Mouse (Mus musculus): ENCODE results near the gene Nphp4. TPM values are rescaled to one million over a fixed set of nuclear protein-coding genes. Genes with fewer than 3 reads are reported as not detected.
A peak's percentile ranks its signal among the peaks of the same experiment; 100 is the strongest.

Gene Nphp4
- 4.2 and 4.8 TPM in 2 replicates for polyA plus RNA-seq (2014; fragmentation: Nextera tagmentation; extraction: Ambion mirVana)

- peaks cover 17% of the 10 kb centered on the region for H3K4me1 ChIP-seq (ENCODE audit: control insufficient read depth, insufficient read depth, low read length)
- no peaks in the 10 kb centered on the region for H3K36me3 ChIP-seq (ENCODE audit: control insufficient read depth, insufficient read depth, low read length)
- H3K9me3 ChIP-seq (ENCODE audit: control insufficient read depth, low read length) = no peaks in the 10 kb centered on the region; the same call in 1 of the 2 replicates
- peak within 1 kb of the TSS; percentile 74 for H3K4me3 ChIP-seq (ENCODE audit: low read depth, low read length)
- 0 out of 2 replicates have a peak, but pooled peaks have one; percentile 1 for ATAC-seq (ENCODE audit: low read depth)
- 3% methylated on average over 18 of the region's 18 CpGs for WGBS
- peaks cover 3% of the 10 kb centered on the region; the same call in 1 of the 2 replicates for H3K27me3 ChIP-seq (ENCODE audit: control insufficient read depth, insufficient read depth, low read length)
- H3K27ac ChIP-seq (ENCODE audit: low read depth, low read length) = peak within 1 kb of the TSS; percentile 88
- H3K4me2 ChIP-seq (ENCODE audit: low read depth, low read length) = peak within 1 kb of the TSS; percentile 85
- H3K9ac ChIP-seq (replicated peaks; ENCODE audit: low read depth, low read length) = peak within 1 kb of the TSS; percentile 86
These were observed at the start of gene Nphp4 for GRCm38 (mm10) chr4:152476427-152477023. Gene Nphp4, plus strand, starts transcription at chr4:152476706.

DNA sequence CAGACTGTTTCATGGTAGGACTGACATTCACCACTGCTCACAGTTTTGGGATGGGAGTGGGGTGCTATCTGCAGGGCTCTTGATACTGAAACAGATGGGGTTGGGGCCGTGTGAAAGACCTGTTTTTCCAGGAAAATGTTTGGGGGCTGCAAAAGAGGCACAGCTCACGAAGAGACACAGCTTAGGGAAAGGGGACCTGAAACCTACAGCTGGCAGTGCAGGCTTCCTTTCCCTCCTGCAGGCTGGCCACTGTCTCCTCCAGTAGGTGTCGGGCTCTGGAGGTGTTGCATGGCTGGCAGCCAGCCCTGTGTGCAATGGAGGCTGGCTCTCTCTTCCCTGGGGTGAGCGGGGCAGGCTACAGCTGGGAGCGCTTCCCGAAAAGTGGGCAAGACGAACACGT, 48.2 kb upstream of the Nphp4 start:
- no peaks in the 10 kb centered on the region for H3K9me3 ChIP-seq (ENCODE audit: control insufficient read depth, low read length)
- H3K9ac ChIP-seq (replicated peaks; ENCODE audit: low read depth, low read length) = no peak overlapping the region
- no peak overlapping the region for H3K27ac ChIP-seq (ENCODE audit: low read depth, low read length)
- H3K4me1 ChIP-seq (ENCODE audit: control insufficient read depth, insufficient read depth, low read length) = no peaks in the 10 kb centered on the region
- whole genome bisulfite sequencing = 64% methylated on average over 8 of the region's 8 CpGs
- H3K27me3 ChIP-seq (ENCODE audit: control insufficient read depth, insufficient read depth, low read length) = no peaks in the 10 kb centered on the region
- H3K4me2 ChIP-seq (ENCODE audit: low read depth, low read length) = no peak overlapping the region
- no peaks in the 10 kb centered on the region for H3K36me3 ChIP-seq (ENCODE audit: control insufficient read depth, insufficient read depth, low read length)
- no peak for ATAC-seq (ENCODE audit: low read depth)
- H3K4me3 ChIP-seq (ENCODE audit: low read depth, low read length) = no peak overlapping the region

GRCm38 (mm10) chr4:152432308-152432707, 44.2 kb upstream of the Nphp4 start:
- H3K4me2 ChIP-seq (ENCODE audit: low read depth, low read length) = no peak overlapping the region
- no peak overlapping the region for H3K4me3 ChIP-seq (ENCODE audit: low read depth, low read length)
- H3K36me3 ChIP-seq (ENCODE audit: control insufficient read depth, insufficient read depth, low read length) = no peaks in the 10 kb centered on the region
- WGBS = 55% methylated on average over 5 of the region's 5 CpGs
- H3K9me3 ChIP-seq (ENCODE audit: control insufficient read depth, low read length) = no peaks in the 10 kb centered on the region
- H3K27me3 ChIP-seq (ENCODE audit: control insufficient read depth, insufficient read depth, low read length) = no peaks in the 10 kb centered on the region
- no peak for ATAC-seq (ENCODE audit: low read depth)
- no peak overlapping the region for H3K27ac ChIP-seq (ENCODE audit: low read depth, low read length)
- H3K4me1 ChIP-seq (ENCODE audit: control insufficient read depth, insufficient read depth, low read length) = no peaks in the 10 kb centered on the region
- H3K9ac ChIP-seq (replicated peaks; ENCODE audit: low read depth, low read length) = no peak overlapping the region

DNA sequence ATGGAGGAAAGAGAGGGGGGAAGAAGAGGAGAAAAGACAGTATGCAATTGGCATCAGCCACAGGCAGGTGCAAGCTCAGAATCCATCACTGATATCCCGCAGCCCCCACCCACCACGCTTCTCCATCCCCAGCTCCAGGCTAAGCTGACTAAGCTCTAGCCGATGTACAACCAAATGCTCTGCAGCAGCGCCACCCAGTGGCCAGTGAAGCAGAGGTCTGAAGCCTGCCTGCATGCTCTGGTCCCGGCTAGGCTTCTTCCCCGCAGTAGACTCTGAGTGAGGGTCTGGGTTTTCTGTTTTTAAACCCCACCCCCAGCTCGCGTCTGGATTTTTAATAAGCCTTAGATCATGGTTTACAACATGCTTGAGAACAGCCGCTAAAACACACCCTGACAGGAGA, 41.7 kb upstream of the Nphp4 start:
- peak overlapping the region; percentile 61 for H3K4me2 ChIP-seq (ENCODE audit: low read depth, low read length)
- H3K4me1 ChIP-seq (ENCODE audit: control insufficient read depth, insufficient read depth, low read length) = no peaks in the 10 kb centered on the region
- peak; percentile 94 for ATAC-seq (ENCODE audit: low read depth)
- H3K27ac ChIP-seq (ENCODE audit: low read depth, low read length) = no peak overlapping the region
- peak overlapping the region; percentile 41 for H3K9ac ChIP-seq (replicated peaks; ENCODE audit: low read depth, low read length)
- H3K9me3 ChIP-seq (ENCODE audit: control insufficient read depth, low read length) = no peaks in the 10 kb centered on the region
- 2% methylated on average over 9 of the region's 9 CpGs for WGBS
- H3K4me3 ChIP-seq (ENCODE audit: low read depth, low read length) = 0 out of 2 replicates have a peak overlapping the region, but pooled peaks have one; percentile 17
- no peaks in the 10 kb centered on the region for H3K36me3 ChIP-seq (ENCODE audit: control insufficient read depth, insufficient read depth, low read length)
- H3K27me3 ChIP-seq (ENCODE audit: control insufficient read depth, insufficient read depth, low read length) = no peaks in the 10 kb centered on the region

DNA sequence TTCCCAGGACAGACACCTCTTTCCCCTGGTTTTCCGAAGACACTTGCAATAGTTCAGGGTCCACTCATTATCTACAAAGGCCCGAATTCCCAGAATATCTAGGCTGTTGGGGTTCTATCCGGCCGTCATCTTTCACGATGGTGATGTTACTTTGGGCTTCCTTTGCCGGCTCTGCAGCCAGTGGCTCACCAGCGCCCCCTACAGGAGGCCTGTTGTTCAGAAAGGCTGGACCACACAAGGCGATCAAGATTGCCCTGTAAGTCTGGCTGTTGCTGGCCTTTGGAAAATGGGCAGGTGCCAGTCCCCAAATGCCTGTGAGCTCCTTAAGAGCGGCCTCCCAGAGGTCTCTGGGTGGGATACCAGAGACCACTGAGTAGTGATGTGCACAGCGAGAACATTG, 41.3 kb upstream of the Nphp4 start:
- no peak overlapping the region for H3K27ac ChIP-seq (ENCODE audit: low read depth, low read length)

DNA sequence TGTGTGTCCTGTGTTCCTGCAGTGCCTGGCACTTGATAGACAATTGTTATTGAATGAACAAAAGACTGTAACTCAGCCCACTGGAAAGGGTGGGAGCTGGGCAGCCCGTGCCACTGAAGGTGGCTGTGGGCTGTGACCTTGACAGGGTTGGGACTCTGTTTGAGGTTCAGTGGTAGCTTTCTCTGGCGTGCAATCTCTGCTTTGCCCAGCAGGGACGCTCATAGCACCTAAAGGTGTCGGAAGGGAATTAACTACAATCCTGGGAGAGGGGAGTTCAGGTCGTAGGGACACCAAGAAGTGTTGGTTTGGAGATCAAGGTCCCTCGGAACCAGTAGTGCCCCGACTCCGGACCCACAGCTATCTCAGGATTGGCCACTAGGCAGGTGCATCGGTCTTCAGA, 35.6 kb upstream of the Nphp4 start:
- 68% methylated on average over 9 of the region's 9 CpGs for WGBS
- ATAC-seq (ENCODE audit: low read depth) = no peak
- no peak overlapping the region for H3K9ac ChIP-seq (replicated peaks; ENCODE audit: low read depth, low read length)

More for the DNA sequence above, 41.3 kb upstream of the Nphp4 start:
- no peaks in the 10 kb centered on the region for H3K36me3 ChIP-seq (ENCODE audit: control insufficient read depth, insufficient read depth, low read length)
- H3K4me2 ChIP-seq (ENCODE audit: low read depth, low read length) = peak overlapping the region; percentile 61
- no peaks in the 10 kb centered on the region for H3K27me3 ChIP-seq (ENCODE audit: control insufficient read depth, insufficient read depth, low read length)
- no peaks in the 10 kb centered on the region for H3K4me1 ChIP-seq (ENCODE audit: control insufficient read depth, insufficient read depth, low read length)
- peak overlapping the region; percentile 41 for H3K9ac ChIP-seq (replicated peaks; ENCODE audit: low read depth, low read length)
- no peaks in the 10 kb centered on the region for H3K9me3 ChIP-seq (ENCODE audit: control insufficient read depth, low read length)
- ATAC-seq (ENCODE audit: low read depth) = peak; percentile 79
- 0 out of 2 replicates have a peak overlapping the region, but pooled peaks have one; percentile 17 for H3K4me3 ChIP-seq (ENCODE audit: low read depth, low read length)
- WGBS = 12% methylated on average over 10 of the region's 10 CpGs

GRCm38 (mm10) chr4:152441536-152441935, 35.0 kb upstream of the Nphp4 start:
- no peak overlapping the region for H3K4me3 ChIP-seq (ENCODE audit: low read depth, low read length)
- H3K36me3 ChIP-seq (ENCODE audit: control insufficient read depth, insufficient read depth, low read length) = no peaks in the 10 kb centered on the region
- 36% methylated on average over 9 of the region's 9 CpGs for WGBS
- no peak for ATAC-seq (ENCODE audit: low read depth)
- H3K9ac ChIP-seq (replicated peaks; ENCODE audit: low read depth, low read length) = no peak overlapping the region
- no peak overlapping the region for H3K4me2 ChIP-seq (ENCODE audit: low read depth, low read length)
- no peaks in the 10 kb centered on the region for H3K27me3 ChIP-seq (ENCODE audit: control insufficient read depth, insufficient read depth, low read length)
- no peaks in the 10 kb centered on the region for H3K9me3 ChIP-seq (ENCODE audit: control insufficient read depth, low read length)
- no peak overlapping the region for H3K27ac ChIP-seq (ENCODE audit: low read depth, low read length)
- no peaks in the 10 kb centered on the region for H3K4me1 ChIP-seq (ENCODE audit: control insufficient read depth, insufficient read depth, low read length)

More for the DNA sequence above, 35.6 kb upstream of the Nphp4 start:
- H3K27ac ChIP-seq (ENCODE audit: low read depth, low read length) = no peak overlapping the region
- H3K9me3 ChIP-seq (ENCODE audit: control insufficient read depth, low read length) = no peaks in the 10 kb centered on the region
- H3K36me3 ChIP-seq (ENCODE audit: control insufficient read depth, insufficient read depth, low read length) = no peaks in the 10 kb centered on the region
- H3K27me3 ChIP-seq (ENCODE audit: control insufficient read depth, insufficient read depth, low read length) = no peaks in the 10 kb centered on the region
- H3K4me1 ChIP-seq (ENCODE audit: control insufficient read depth, insufficient read depth, low read length) = no peaks in the 10 kb centered on the region
- H3K4me3 ChIP-seq (ENCODE audit: low read depth, low read length) = no peak overlapping the region
- no peak overlapping the region for H3K4me2 ChIP-seq (ENCODE audit: low read depth, low read length)

DNA sequence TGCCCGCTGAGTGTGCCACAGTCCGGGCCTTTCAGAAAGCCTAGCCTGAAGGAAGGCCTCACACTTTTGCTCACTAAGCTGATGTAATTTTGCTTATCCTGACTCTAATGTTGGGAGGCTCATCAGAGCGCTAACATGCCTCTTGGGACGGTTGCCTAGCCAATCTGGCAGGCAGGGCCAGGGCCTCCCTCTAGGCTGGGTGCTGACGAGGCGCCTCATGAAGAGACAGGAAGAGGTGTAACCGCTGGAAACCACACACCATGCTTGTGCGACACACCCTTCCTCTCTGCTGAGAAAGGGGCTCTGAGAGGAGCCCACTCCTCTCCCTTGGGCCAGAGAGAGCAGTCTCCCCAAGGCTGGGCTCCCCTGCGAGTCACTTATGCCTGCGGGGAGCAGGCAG, 30.3 kb upstream of the Nphp4 start:
- H3K36me3 ChIP-seq (ENCODE audit: control insufficient read depth, insufficient read depth, low read length) = no peaks in the 10 kb centered on the region
- no peak overlapping the region for H3K9ac ChIP-seq (replicated peaks; ENCODE audit: low read depth, low read length)
- 84% methylated on average over 10 of the region's 10 CpGs for WGBS
- no peak overlapping the region for H3K4me3 ChIP-seq (ENCODE audit: low read depth, low read length)
- no peaks in the 10 kb centered on the region for H3K27me3 ChIP-seq (ENCODE audit: control insufficient read depth, insufficient read depth, low read length)
- H3K4me2 ChIP-seq (ENCODE audit: low read depth, low read length) = no peak overlapping the region
- no peaks in the 10 kb centered on the region for H3K4me1 ChIP-seq (ENCODE audit: control insufficient read depth, insufficient read depth, low read length)
- ATAC-seq (ENCODE audit: low read depth) = no peak
- no peak overlapping the region for H3K27ac ChIP-seq (ENCODE audit: low read depth, low read length)
- no peaks in the 10 kb centered on the region for H3K9me3 ChIP-seq (ENCODE audit: control insufficient read depth, low read length)

DNA sequence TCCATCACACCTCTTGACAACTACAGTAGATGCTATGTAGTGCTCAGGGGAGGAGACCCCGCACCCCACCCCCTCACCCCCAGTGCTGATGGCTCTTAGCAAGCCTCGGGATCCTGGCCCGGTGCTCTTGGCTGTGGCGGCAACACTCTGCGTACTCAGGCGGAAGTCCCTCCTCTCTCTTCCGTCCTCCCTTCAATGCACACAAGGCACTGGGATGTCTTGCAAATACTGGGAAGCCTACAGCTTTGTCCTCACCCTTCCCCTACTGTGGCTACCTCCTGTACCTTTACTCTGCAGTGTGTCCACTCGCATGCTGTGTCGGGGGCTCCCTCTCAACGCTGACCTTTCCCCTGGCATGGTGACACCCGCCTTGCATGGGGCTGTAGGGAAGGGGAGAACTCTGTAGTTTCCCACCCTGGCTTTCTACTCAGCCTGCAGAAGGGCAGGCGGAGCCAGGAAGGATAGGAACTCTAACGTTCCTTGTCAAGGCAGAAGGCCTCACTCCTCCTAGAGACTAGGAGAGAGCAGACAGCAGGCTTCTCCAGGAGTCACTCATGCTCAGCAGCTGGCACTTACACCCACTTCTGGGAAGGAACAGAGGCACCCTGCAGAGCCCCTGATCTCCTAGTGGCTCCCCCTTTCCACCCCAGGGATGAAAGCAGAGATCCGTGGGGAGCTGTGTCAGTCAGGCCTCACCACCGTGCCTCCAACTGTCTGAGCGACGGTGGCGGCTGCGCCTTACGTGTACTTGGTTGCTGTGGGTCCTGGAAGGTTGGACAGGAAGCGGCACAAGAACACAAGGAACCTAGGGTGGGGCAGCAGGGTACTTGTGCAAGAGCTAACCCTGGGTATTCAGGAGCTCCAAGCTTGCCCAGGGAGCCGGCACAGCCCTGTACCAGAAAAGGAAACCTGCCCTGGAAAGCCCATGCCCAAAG, 28.5 kb upstream of the Nphp4 start:
- ATAC-seq (ENCODE audit: low read depth) = no peak
- H3K4me3 ChIP-seq (ENCODE audit: low read depth, low read length) = no peak overlapping the region
- H3K9me3 ChIP-seq (ENCODE audit: control insufficient read depth, low read length) = no peaks in the 10 kb centered on the region
- H3K9ac ChIP-seq (replicated peaks; ENCODE audit: low read depth, low read length) = no peak overlapping the region
- no peaks in the 10 kb centered on the region for H3K36me3 ChIP-seq (ENCODE audit: control insufficient read depth, insufficient read depth, low read length)
- no peaks in the 10 kb centered on the region for H3K27me3 ChIP-seq (ENCODE audit: control insufficient read depth, insufficient read depth, low read length)
- H3K4me2 ChIP-seq (ENCODE audit: low read depth, low read length) = no peak overlapping the region
- 87% methylated on average over 22 of the region's 22 CpGs for WGBS
- no peak overlapping the region for H3K27ac ChIP-seq (ENCODE audit: low read depth, low read length)
- H3K4me1 ChIP-seq (ENCODE audit: control insufficient read depth, insufficient read depth, low read length) = no peaks in the 10 kb centered on the region

All from neural tube, embryonic 14.5 days (tissue).